Mouse (Mus musculus): ENCODE results near the gene Psmd9.

GRCm38 (mm10) chr5:123120624-123121215 lies 48.5 kb upstream of the Psmd9 start:
- TF ChIP-seq POLR2A (IDR thresholded peaks at IDR 0.05; ENCODE audit: insufficient read length, low read depth): no peak
- no peak for TF ChIP-seq MAX (IDR thresholded peaks at IDR 0.05; ENCODE audit: low read depth)
- no peak for TF ChIP-seq USF1 (IDR thresholded peaks at IDR 0.05; ENCODE audit: low read depth)
- no peak for TF ChIP-seq MYOG (IDR thresholded peaks at IDR 0.05; ENCODE audit: control insufficient read depth in 1 of 3, insufficient read depth in 1 of 3, insufficient read length in 2 of 3, low read depth in 2 of 3)
- TF ChIP-seq POLR2AphosphoS2 (IDR thresholded peaks at IDR 0.05; ENCODE audit: insufficient read length, low read depth): no peak
- no peak for TF ChIP-seq E2F4 (IDR thresholded peaks at IDR 0.05; ENCODE audit: insufficient read depth)
- no peak for TF ChIP-seq MYOD1 (IDR thresholded peaks at IDR 0.05; ENCODE audit: control insufficient read depth in 1 of 3, insufficient read length in 2 of 3, low read depth in 2 of 3)
- no peak for TF ChIP-seq TCF3 (IDR thresholded peaks at IDR 0.05; ENCODE audit: insufficient read length, low read depth)
